Mouse (Mus musculus): Measurements from ENCODE around the gene Slamf9. TPM values are rescaled to one million over a fixed set of nuclear protein-coding genes. Genes with fewer than 3 reads are reported as not detected.

The Slamf9 gene
- polyA plus RNA-seq, 1 experiment from 2014 or later = 1.5 TPM

GRCm38 (mm10) chr1:172450848-172451470 is 24.2 kb upstream of the Slamf9 start:
- Histone ChIP-seq H3K36me3 (ENCODE audit: control insufficient read depth, insufficient read depth, low read length) (no peaks in the 10 kb centered on the region), H3K4me3 (ENCODE audit: control insufficient read depth in 1 of 2, insufficient read depth in 1 of 2, low read depth in 1 of 2, low read length in 2 of 2) (no peak overlapping the region), H3K4me1 (ENCODE audit: control insufficient read depth in 2 of 2, insufficient read depth in 2 of 2, low read length in 2 of 2) (peaks cover 0 to 2% of the 10 kb centered on the region in 2 experiments; a peak in 2 of 4 replicates), H3K4me2 (ENCODE audit: low read length) (no peak overlapping the region), H3K27me3 (ENCODE audit: control insufficient read depth, insufficient read depth, low read length) (no peaks in the 10 kb centered on the region), H3K9ac (ENCODE audit: low read length) (0 out of 2 replicates have a peak overlapping the region, but pooled peaks have one; percentile 16), H3K27ac (replicated peaks in 1 of 2; ENCODE audit: control insufficient read depth in 1 of 2, insufficient read depth in 1 of 2, low read depth in 2 of 2, low read length in 2 of 2) (no peak overlapping the region), H3K9me3 (ENCODE audit: control insufficient read depth, low read length) (no peaks in the 10 kb centered on the region)
- WGBS = 40% methylated on average over 17 of the region's 17 CpGs
- ATAC-seq (ENCODE audit: insufficient number of reproducible peaks, insufficient read depth, low FRiP score, low read depth) = no peak

DNA sequence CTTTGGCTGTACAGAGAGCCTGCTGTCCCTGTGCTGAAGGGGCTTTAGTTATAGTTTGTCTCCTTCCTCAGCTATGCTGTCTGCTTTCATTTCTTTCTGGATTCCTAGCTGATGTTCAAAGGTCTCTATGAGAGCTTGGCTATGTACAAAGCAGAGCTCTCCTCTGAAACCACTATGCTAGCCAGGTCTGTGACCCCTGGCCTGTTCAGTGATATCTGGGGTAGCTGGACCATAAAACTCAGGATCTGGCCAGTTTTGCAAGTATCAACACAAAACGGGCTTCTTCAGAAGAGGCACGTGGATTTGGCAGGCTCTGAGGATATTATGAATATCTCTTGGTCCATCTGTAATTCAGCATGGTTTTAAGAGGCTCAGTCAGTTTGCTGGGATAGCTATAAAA is 22.2 kb upstream of the Slamf9 start:
- ATAC-seq (ENCODE audit: insufficient number of reproducible peaks, insufficient read depth, low FRiP score, low read depth) = no peak
- Histone ChIP-seq H3K27ac (replicated peaks in 1 of 2; ENCODE audit: control insufficient read depth in 1 of 2, insufficient read depth in 1 of 2, low read depth in 2 of 2, low read length in 2 of 2) (no peak overlapping the region), H3K9me3 (ENCODE audit: control insufficient read depth, low read length) (no peaks in the 10 kb centered on the region), H3K36me3 (ENCODE audit: control insufficient read depth, insufficient read depth, low read length) (no peaks in the 10 kb centered on the region), H3K9ac (ENCODE audit: low read length) (no peak overlapping the region), H3K4me3 (ENCODE audit: control insufficient read depth in 1 of 2, insufficient read depth in 1 of 2, low read depth in 1 of 2, low read length in 2 of 2) (no peak overlapping the region), H3K4me1 (ENCODE audit: control insufficient read depth in 2 of 2, insufficient read depth in 2 of 2, low read length in 2 of 2) (peaks cover 0 to 2% of the 10 kb centered on the region in 2 experiments; a peak in 2 of 4 replicates), H3K27me3 (ENCODE audit: control insufficient read depth, insufficient read depth, low read length) (no peaks in the 10 kb centered on the region), H3K4me2 (ENCODE audit: low read length) (no peak overlapping the region)
- 73% methylated on average over 2 of the region's 2 CpGs for WGBS

DNA sequence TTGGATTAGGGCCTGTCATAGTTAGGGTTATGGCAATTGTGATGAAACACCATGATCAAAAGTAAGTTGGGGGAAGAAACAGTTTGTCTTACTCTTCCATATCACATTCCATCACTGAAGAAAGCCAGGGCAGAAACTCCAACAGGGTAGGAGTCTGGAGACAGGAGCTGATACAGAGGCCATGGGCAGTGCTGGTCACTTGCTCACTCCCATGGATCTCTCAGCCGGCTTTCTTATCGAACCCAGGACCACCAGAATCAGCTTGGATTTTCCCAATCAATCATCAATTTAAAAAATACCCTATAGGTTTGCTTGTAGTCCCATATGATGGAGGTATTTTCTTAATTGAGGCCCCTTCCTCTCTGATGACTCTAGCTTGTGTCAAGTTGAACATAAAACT is 21.3 kb upstream of the Slamf9 start:
- H3K4me2 ChIP-seq (ENCODE audit: low read length) = no peak overlapping the region
- ATAC-seq (ENCODE audit: insufficient number of reproducible peaks, insufficient read depth, low FRiP score, low read depth) = no peak
- no peak overlapping the region for H3K27ac ChIP-seq (replicated peaks in 1 of 2; ENCODE audit: control insufficient read depth in 1 of 2, insufficient read depth in 1 of 2, low read depth in 2 of 2, low read length in 2 of 2)
- no peak overlapping the region for H3K9ac ChIP-seq (ENCODE audit: low read length)
- H3K4me1 ChIP-seq (ENCODE audit: control insufficient read depth in 2 of 2, insufficient read depth in 2 of 2, low read length in 2 of 2) = peaks cover 0 to 2% of the 10 kb centered on the region in 2 experiments; a peak in 2 of 4 replicates
- no peaks in the 10 kb centered on the region for H3K27me3 ChIP-seq (ENCODE audit: control insufficient read depth, insufficient read depth, low read length)
- no peaks in the 10 kb centered on the region for H3K9me3 ChIP-seq (ENCODE audit: control insufficient read depth, low read length)
- H3K36me3 ChIP-seq (ENCODE audit: control insufficient read depth, insufficient read depth, low read length) = no peaks in the 10 kb centered on the region
- WGBS = 89% methylated on average over 2 of the region's 2 CpGs
- H3K4me3 ChIP-seq (ENCODE audit: control insufficient read depth in 1 of 2, insufficient read depth in 1 of 2, low read depth in 1 of 2, low read length in 2 of 2) = no peak overlapping the region

GRCm38 (mm10) chr1:172455416-172455815 is 19.7 kb upstream of the Slamf9 start:
- Histone ChIP-seq H3K36me3 (ENCODE audit: control insufficient read depth, insufficient read depth, low read length) (no peaks in the 10 kb centered on the region), H3K27ac (replicated peaks in 1 of 2; ENCODE audit: control insufficient read depth in 1 of 2, insufficient read depth in 1 of 2, low read depth in 2 of 2, low read length in 2 of 2) (no peak overlapping the region), H3K9ac (ENCODE audit: low read length) (no peak overlapping the region), H3K4me2 (ENCODE audit: low read length) (no peak overlapping the region), H3K4me1 (ENCODE audit: control insufficient read depth in 2 of 2, insufficient read depth in 2 of 2, low read length in 2 of 2) (no peaks in the 10 kb centered on the region; a peak in 2 of 4 replicates), H3K9me3 (ENCODE audit: control insufficient read depth, low read length) (no peaks in the 10 kb centered on the region), H3K27me3 (ENCODE audit: control insufficient read depth, insufficient read depth, low read length) (no peaks in the 10 kb centered on the region), H3K4me3 (ENCODE audit: control insufficient read depth in 1 of 2, insufficient read depth in 1 of 2, low read depth in 1 of 2, low read length in 2 of 2) (no peak overlapping the region)
- no peak for ATAC-seq (ENCODE audit: insufficient number of reproducible peaks, insufficient read depth, low FRiP score, low read depth)
- WGBS = 23% methylated on average over 4 of the region's 4 CpGs

DNA sequence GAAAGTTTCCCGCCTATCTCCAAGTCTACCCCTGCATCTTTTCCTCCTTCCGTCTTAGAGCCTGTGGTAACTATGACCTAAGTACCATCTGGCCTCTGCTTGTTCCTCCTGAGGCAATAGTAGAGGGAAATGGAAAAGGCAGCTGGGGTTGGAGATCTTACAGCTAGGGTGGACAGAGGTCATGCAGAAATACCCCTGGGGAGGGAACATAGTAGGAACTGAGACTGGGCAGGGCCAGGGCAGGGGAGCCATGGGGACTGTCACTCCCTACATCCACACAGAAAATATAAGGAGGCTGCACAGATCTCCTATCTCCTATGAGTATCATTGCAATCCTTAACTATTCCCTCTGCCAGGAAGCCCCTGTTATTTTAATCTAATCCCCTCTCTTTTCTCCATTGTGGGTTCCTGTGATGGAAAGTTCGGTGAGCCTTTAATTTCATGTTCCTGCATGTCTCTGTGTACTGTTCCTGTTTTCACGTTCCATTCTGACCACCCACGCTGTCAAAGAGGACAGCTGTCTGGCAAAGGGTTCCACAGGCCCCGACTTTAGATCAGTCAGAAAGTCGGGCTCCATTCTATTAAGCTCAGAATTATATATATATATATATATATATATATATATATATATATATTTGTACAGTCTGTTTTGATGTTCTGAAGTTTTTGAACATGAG is 19.0 kb upstream of the Slamf9 start:
- Histone ChIP-seq H3K27ac (replicated peaks in 1 of 2; ENCODE audit: control insufficient read depth in 1 of 2, insufficient read depth in 1 of 2, low read depth in 2 of 2, low read length in 2 of 2) (no peak overlapping the region), H3K4me2 (ENCODE audit: low read length) (no peak overlapping the region), H3K9ac (ENCODE audit: low read length) (no peak overlapping the region), H3K4me1 (ENCODE audit: control insufficient read depth in 2 of 2, insufficient read depth in 2 of 2, low read length in 2 of 2) (no peaks in the 10 kb centered on the region; a peak in 2 of 4 replicates), H3K27me3 (ENCODE audit: control insufficient read depth, insufficient read depth, low read length) (no peaks in the 10 kb centered on the region), H3K36me3 (ENCODE audit: control insufficient read depth, insufficient read depth, low read length) (no peaks in the 10 kb centered on the region), H3K4me3 (ENCODE audit: control insufficient read depth in 1 of 2, insufficient read depth in 1 of 2, low read depth in 1 of 2, low read length in 2 of 2) (no peak overlapping the region), H3K9me3 (ENCODE audit: control insufficient read depth, low read length) (no peaks in the 10 kb centered on the region)
- 57% methylated on average over 7 of the region's 7 CpGs for WGBS
- 0 out of 2 replicates have a peak, but pooled peaks have one; percentile 47 for ATAC-seq (ENCODE audit: insufficient number of reproducible peaks, insufficient read depth, low FRiP score, low read depth)

DNA sequence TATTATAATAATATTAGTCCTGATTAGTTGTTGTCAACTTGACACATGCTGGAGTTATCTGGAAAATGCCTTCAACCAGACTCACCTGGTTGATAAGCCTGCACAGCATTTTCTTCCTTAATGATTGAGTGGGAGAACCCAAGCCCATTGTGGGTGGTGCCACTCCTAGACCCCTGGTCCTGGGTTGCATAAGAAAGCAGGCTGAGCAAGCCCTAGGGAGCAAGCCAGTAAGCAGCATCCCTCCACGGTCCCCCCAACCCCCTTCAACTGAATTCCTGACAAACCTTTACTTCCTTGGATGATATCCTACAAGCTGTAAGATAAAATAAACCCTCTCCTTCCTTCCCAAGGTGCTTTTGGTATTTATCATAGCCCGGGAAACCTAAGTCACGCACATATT is 18.0 kb upstream of the Slamf9 start:
- no peak overlapping the region for H3K9ac ChIP-seq (ENCODE audit: low read length)
- no peaks in the 10 kb centered on the region for H3K36me3 ChIP-seq (ENCODE audit: control insufficient read depth, insufficient read depth, low read length)
- 89% methylated on average over 3 of the region's 3 CpGs for WGBS
- no peak overlapping the region for H3K27ac ChIP-seq (replicated peaks in 1 of 2; ENCODE audit: control insufficient read depth in 1 of 2, insufficient read depth in 1 of 2, low read depth in 2 of 2, low read length in 2 of 2)
- no peak overlapping the region for H3K4me2 ChIP-seq (ENCODE audit: low read length)
- no peaks in the 10 kb centered on the region for H3K9me3 ChIP-seq (ENCODE audit: control insufficient read depth, low read length)
- no peaks in the 10 kb centered on the region for H3K27me3 ChIP-seq (ENCODE audit: control insufficient read depth, insufficient read depth, low read length)
- ATAC-seq (ENCODE audit: insufficient number of reproducible peaks, insufficient read depth, low FRiP score, low read depth) = no peak
- no peak overlapping the region for H3K4me3 ChIP-seq (ENCODE audit: control insufficient read depth in 1 of 2, insufficient read depth in 1 of 2, low read depth in 1 of 2, low read length in 2 of 2)
- H3K4me1 ChIP-seq (ENCODE audit: control insufficient read depth in 2 of 2, insufficient read depth in 2 of 2, low read length in 2 of 2) = peaks cover 0 to 3% of the 10 kb centered on the region in 2 experiments; a peak in 2 of 4 replicates

GRCm38 (mm10) chr1:172458041-172458440 is 17.1 kb upstream of the Slamf9 start:
- no peaks in the 10 kb centered on the region for H3K27me3 ChIP-seq (ENCODE audit: control insufficient read depth, insufficient read depth, low read length)
- no peak overlapping the region for H3K4me3 ChIP-seq (ENCODE audit: control insufficient read depth in 1 of 2, insufficient read depth in 1 of 2, low read depth in 1 of 2, low read length in 2 of 2)
- no peak overlapping the region for H3K4me2 ChIP-seq (ENCODE audit: low read length)
- H3K4me1 ChIP-seq (ENCODE audit: control insufficient read depth in 2 of 2, insufficient read depth in 2 of 2, low read length in 2 of 2) = peaks cover 0 to 3% of the 10 kb centered on the region in 2 experiments; a peak in 2 of 4 replicates
- no peak overlapping the region for H3K27ac ChIP-seq (replicated peaks in 1 of 2; ENCODE audit: control insufficient read depth in 1 of 2, insufficient read depth in 1 of 2, low read depth in 2 of 2, low read length in 2 of 2)
- 64% methylated on average over 3 of the region's 3 CpGs for WGBS
- no peaks in the 10 kb centered on the region for H3K9me3 ChIP-seq (ENCODE audit: control insufficient read depth, low read length)
- ATAC-seq (ENCODE audit: insufficient number of reproducible peaks, insufficient read depth, low FRiP score, low read depth) = no peak
- H3K9ac ChIP-seq (ENCODE audit: low read length) = no peak overlapping the region
- no peaks in the 10 kb centered on the region for H3K36me3 ChIP-seq (ENCODE audit: control insufficient read depth, insufficient read depth, low read length)

Data from heart, embryonic 14.5 days (tissue).